Mouse (Mus musculus) lung, postnatal 14 days (tissue): ENCODE measurements around the gene Casp3.

Source experiments
- DNase-seq: peaks from one replicate; pipeline ENCODE4 v3.0.0; 2021

Casp3 gene

DNA sequence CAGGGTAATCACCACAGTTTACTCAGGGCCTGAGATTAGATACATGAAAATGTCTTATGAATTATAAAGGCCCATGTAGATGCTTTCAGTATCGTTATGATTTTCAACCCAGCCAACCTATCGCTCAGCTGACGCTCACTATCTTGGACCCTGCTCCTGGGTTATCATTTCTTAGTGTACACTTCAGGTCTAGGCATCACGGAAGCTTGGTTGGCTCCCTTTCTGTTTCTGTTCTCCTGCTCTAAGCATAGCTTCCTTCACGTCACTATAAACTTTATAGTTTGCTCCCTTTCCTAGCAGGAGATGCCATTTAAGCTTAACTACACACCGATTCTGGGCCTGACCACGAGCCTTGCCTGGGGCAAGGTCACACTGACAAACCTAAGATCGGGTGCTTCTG is 5.5 kb upstream of the Casp3 start:
- DNase-seq, result no peak

DNA sequence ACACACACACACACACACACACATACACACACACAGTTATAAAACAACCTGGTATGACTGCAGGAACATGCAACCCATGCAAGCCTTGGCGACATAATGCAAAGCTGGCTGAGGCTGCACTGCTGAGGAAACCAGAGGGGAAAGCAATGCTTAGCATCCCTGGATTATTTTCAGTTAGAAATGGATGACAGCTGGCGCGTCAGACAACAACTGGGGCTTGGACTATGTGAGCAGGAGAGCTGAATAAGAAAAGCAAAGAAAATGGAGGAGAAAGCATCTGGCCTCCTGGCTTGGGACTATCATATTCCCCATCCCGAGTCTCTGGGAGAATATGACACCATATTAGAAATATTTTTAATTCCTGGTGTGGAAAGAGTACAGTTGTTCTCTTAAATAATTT is 4.2 kb upstream of the Casp3 start:
- DNase-seq, result no peak

GRCm38 (mm10) chr8:46613377-46613776 is 3.7 kb upstream of the Casp3 start:
- DNase-seq, result no peak

DNA sequence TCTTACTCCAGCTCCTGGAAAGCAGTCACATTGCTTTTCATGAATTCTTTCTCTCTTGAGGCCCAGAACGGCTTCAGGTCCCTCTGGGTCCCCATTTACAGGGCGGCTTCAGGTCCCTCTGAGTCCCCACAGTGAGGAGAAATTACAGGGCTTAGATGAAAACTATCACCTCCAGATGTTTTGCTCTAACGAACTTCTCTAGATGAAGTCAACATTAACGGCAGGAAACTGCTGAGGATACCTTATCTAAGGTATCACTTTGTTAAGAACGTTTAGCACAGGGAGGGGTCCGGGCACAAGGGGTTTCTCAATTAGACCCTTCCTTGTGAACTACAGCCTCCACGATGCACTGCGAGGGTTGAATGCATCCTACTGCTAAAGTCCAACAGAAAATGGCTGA is 1.2 kb upstream of the Casp3 start:
- no peak for DNase-seq

- peak; percentile 17 for DNase-seq
Measured at GRCm38 (mm10) chr8:46617690-46618620, 864 bp downstream of the Casp3 start.

- DNase-seq, result no peak
Measured at GRCm38 (mm10) chr8:46618639-46619320, 1.7 kb downstream of the Casp3 start.

DNA sequence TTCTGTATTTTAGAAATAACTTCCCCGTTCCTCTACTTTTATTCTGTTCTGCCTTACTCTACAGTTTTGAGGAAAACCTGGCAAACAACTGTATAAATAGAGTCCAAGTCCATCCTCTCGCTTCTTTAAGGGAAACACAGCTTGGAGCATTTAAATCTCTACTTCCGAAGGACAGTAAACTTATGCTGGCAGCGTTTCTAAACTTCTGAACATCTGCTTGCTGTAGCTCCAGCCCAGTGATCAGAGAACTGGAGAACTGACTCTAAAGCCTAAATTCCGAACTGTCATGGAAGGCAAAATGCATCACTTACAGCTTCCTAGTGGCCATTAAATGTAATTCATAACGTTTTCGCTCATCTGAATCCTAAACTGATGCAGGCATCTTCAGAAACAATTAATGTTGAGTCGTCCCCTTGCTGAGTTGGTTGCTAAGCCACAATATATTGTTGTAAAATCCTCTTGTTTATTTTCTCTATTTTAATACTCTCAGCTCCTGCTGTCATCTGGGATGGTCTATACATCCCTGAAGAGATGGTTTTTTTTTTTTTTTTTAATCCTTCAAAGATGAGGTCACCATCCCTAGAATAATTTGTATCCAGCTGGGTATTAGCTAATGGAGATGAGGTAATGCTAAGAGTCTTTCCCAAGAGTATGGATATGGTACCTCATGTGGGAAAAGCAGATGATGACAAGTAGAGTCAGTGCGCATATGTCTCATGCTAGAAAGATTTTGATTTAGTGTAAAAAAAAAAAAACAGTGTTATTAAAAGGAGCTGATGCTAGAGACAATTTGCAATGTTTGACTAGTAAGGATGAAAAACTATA is 5.6 kb downstream of the Casp3 start:
- DNase-seq, result no peak

- DNase-seq, result no peak
Measured at GRCm38 (mm10) chr8:46625166-46625565, 8.1 kb downstream of the Casp3 start.

DNA sequence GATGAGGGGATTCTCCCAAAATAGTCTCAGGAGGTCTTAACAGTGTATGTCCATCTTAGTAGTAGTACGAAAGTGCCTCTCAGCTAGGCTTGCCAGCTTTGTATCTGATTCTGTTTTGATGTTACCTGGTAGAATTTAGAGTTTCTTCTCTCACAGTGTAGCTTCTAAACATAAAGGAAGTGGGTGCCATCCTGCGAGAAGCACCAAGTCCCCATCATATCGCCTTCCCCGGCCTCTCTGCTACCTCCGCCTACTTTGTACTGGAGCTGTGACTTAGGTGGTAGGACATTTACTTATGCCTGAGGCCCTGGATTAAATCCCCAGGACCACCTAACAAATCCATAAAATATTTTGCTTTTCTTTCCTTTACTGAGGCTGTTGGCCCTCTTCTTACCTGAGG is 9.6 kb downstream of the Casp3 start:
- no peak for DNase-seq

DNA sequence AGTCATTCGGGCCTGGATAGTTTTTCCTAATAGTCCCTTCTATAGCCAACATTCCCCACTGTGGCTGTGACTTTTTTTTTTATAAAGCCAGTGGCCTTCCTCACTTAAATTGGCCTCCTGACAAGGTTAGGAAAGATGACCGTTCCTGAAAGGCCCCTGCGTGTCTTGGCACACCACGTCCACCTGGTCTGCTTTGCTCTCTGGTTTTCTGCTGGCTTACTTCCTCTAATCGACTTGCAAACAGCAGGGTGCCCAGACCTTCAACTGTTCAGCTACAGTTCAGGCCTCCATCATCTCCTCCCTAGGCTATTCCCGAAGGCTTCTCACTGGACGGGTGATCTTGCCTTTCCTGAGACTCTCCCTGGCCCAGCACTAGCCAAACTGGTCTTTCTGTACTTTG is 10.8 kb downstream of the Casp3 start:
- DNase-seq, result no peak

DNA sequence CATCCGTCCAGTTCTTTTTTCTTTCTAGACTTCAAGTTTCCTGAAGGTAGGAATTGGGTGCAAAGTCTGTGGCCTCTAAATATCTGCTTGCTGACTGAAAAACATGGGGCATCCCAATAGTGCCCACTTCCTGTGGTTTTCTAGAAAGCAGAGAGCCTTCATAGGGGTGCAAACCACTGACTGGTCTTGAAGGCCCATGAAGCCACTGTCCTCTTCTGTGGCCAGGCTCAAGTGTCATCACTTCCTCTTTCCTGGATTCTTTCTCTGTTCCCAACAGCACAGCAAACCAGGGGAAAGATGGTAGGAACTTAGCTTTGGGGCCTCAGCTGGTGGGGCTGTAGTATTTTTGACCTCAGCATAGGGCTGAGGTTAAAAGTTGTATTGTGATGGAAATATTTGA is 11.6 kb downstream of the Casp3 start:
- DNase-seq, result no peak

DNA sequence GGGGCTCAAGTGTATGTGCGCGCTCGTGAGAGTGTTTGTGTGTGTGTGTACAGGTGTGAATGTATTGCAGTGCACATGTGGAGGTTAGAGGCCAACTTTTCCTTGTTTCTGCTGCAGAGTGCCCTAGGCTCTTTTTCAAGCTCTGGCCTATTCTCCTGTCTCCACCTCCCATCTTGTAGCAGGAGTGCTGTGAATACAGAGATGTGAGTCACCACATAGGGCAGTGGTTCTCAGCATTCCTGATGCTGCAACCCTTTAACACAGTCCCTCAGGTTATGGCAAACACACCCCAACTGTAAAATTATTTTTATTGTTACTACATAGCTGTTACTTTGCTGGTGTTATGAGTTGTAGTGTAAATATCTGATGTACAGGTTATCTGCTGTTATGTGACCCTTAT is 13.3 kb downstream of the Casp3 start:
- DNase-seq, result no peak

DNA sequence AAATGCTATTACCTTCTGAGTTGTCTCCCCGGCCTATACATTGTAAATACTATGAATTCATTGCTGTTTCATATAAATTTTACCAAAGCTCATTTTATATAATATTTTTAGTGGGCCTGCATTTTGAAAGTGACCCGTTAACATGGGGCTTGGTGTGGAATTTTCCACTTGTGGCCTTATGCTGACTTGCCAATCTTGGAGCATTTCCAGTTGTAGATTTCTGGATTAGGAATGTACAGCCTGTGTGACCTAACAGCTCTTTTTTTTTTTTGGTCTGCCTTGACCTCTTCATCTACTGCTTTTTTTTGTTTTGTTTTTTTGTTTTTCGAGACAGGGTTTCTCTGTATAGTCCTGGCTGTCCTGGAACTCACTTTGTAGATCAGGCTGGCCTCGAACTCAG is 13.8 kb downstream of the Casp3 start:
- DNase-seq, result no peak

DNA sequence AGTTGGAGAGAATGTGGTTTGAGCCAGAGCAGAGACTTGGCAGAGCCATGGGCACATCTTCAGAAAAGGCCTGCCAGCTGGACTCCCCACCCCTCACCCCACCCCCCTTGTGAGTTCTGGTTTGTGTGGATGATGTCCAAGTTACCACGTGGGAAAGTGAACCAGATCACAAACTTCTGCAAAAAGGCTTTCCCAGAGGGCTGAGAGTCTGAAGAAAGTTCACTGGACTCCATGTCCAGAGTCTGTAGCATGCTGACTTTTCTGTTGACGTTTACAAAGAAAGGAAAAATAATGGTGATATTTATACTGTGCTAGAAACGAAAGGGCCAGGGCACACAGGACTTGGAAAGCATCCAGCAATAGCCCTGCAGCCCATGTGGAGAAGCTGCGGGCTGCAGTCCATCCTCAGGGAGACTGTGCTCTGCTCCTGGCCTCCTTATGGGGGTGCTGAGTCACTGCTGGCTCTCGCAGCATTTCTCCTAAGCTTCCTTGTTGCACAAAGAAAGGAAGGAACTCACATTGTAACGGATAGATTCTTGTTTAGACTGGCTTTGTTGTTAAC is 22.0 kb downstream of the Casp3 start:
- peak; percentile 43 for DNase-seq

DNA sequence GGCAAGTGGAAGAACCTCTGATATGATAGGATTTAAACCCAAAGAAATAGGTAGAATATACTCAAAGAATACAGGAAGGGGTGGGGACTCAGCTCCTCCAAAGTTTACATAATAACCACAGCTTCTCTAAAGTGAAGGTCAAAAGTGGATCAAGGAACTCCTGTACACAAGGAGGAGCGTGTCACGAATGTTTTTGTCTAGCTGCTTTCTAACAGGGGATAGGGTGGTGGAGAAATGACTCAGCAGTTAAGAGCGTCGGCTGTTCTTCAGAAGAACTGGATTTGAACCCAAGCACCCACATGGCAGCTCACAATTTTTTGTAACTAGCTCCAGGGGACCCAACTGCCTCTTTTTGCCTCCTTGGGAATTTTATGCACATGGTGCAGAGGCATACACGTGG is 22.8 kb downstream of the Casp3 start:
- DNase-seq, result no peak

DNA sequence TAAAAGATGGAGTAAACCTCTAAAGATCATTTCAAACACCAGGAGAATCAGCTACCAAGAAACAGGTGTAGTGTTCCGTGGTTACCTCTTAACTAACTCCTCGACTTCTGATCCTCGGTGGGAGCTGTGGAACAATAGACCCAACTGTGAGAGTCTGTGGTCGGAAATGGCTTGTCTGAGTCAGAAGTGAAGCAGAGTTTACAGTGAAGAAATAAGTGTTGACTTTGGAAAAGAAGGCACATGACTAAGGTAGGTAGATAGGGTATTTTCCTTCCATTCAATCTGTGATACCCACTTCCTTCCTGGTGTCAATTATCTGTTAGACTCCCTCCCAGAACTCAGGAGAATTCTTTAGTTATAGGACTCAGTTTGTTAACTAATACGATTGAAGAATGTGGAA is 24.2 kb downstream of the Casp3 start:
- DNase-seq, result no peak

DNA sequence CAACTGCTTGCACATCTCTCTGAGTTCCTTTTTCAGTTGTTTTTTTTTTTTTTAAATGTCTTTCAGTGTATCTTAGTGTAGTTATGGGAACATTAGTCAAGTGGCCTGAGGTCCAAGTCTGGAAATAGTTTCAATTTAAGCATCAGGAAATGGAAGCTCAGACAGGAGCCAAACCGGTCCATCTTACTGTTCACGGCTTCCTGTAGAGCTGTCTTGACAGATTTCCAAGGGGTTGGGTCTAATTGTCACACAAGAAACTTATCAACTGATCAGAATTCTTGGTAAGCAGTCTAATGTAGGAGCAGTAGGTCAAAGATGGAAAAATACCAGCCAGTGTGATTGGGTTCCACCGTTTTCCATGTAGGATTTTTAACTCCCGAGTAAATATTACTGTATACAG is 31.3 kb downstream of the Casp3 start:
- DNase-seq, result no peak

GRCm38 (mm10) chr8:46651872-46652271 is 34.8 kb downstream of the Casp3 start:
- DNase-seq, result peak; percentile 18

GRCm38 (mm10) chr8:46655919-46656318 is 38.8 kb downstream of the Casp3 start:
- DNase-seq, result no peak

GRCm38 (mm10) chr8:46671496-46671895 is 54.4 kb downstream of the Casp3 start:
- peak; percentile 82 for DNase-seq

DNA sequence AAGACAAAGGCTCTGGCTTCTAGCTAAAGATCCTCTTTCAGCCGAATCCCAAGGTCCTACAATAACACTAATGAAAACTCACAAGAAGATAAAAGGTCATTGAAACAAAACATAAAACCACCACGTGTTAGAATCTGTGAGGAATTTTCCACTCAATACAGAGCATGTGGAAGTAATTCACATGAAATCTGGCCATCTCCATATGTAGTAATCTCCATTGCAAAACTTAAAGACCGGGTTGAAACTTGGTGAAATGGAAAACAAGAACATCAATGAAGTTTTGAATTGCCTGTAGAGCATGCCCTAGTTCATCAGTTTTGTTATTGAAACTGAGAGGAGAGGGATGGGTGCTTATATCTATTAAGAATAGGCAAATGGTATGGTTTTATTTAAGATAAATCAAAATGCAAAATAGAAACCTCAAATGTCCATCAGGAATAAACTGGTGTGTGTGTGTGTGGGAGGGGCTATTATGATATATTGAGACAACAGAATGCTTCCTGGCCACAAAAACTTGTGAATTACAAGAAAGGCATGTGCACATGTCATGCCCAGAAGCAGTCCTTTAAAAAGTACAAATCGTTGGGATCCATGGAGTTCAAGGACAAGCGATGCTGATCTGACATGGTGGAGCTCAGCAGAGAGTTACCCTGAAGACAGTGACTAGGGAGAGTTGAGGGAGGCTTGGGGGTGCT is 63.7 kb downstream of the Casp3 start:
- no peak for DNase-seq

DNA sequence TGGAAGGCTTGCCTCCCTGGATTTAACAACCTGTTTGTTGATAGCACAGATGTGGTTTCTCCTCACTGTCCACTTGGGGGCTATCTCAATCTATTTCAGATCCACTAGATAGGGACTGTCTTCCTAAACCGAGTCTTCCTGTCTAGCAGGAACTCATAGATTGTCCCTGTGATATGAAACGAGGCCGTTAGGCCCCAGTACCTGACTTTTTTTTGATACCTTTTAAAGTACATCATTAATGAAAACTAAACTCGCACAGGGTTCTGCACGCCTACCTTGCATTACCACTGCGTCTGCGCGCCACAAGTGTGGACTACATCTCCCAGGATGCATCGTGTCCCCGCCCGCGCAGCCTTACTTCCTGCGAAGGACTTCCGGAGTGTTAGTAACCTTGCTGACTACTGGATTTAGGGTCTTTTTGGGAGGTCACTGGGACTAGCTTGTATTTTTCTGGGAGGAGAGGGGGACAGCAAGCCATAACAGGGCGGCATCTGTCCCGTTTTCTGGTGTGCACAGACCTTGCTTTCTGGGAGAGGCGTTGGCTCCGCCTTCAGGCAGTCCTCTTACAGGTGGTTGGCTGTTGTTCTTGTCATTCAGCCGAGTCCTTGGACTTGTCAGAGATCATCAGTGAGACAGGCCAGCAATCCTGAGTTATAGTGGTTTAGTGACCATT is 69.7 kb downstream of the Casp3 start:
- DNase-seq, result peak; percentile 91
